Mouse (Mus musculus): ENCODE data around the gene Yif1b. TPM values are rescaled to one million over a fixed set of nuclear protein-coding genes. Genes with fewer than 3 reads are reported as not detected.
A peak's percentile ranks its signal among the peaks of the same experiment; 100 is the strongest.

Gene Yif1b
- polyA plus RNA-seq, 1 experiment from 2014 or later = 79.0 TPM

GRCm38 (mm10) chr7:29270445-29270844, 32.3 kb downstream of the Yif1b start:
- no peak for ATAC-seq (ENCODE audit: low FRiP score)
- Histone ChIP-seq H3K36me3 (no peaks in the 10 kb centered on the region), H3K4me3 (no peak overlapping the region), H3K4me2 (no peak overlapping the region), H3K27ac (no peak overlapping the region), H3K27me3 (no peaks in the 10 kb centered on the region), H3K4me1 (replicated peaks) (no peaks in the 10 kb centered on the region), H3K9ac (no peak overlapping the region), H3K9me3 (no peaks in the 10 kb centered on the region)
- 91% methylated on average over 4 of the region's 4 CpGs for WGBS

GRCm38 (mm10) chr7:29271687-29272465, 33.7 kb downstream of the Yif1b start:
- Histone ChIP-seq H3K36me3 (no peaks in the 10 kb centered on the region), H3K9ac (no peak overlapping the region), H3K9me3 (no peaks in the 10 kb centered on the region), H3K27me3 (no peaks in the 10 kb centered on the region), H3K4me3 (no peak overlapping the region), H3K4me1 (replicated peaks) (no peaks in the 10 kb centered on the region), H3K4me2 (no peak overlapping the region), H3K27ac (no peak overlapping the region)
- WGBS = 85% methylated on average over 8 of the region's 8 CpGs
- ATAC-seq (ENCODE audit: low FRiP score) = no peak

- Histone ChIP-seq H3K36me3 (no peaks in the 10 kb centered on the region), H3K27me3 (peaks cover 27% of the 10 kb centered on the region), H3K4me1 (replicated peaks) (peaks cover 13% of the 10 kb centered on the region), H3K4me2 (no peak overlapping the region), H3K9me3 (no peaks in the 10 kb centered on the region), H3K27ac (no peak overlapping the region), H3K4me3 (no peak overlapping the region), H3K9ac (no peak overlapping the region)
- whole genome bisulfite sequencing = 78% methylated on average over 5 of the region's 5 CpGs
- no peak for ATAC-seq (ENCODE audit: low FRiP score)
These were observed 38.6 kb downstream of the Yif1b start for GRCm38 (mm10) chr7:29276715-29277114.

GRCm38 (mm10) chr7:29277510-29277909, 39.4 kb downstream of the Yif1b start:
- Histone ChIP-seq H3K4me3 (no peak overlapping the region), H3K27me3 (peaks cover 35% of the 10 kb centered on the region), H3K4me2 (no peak overlapping the region), H3K4me1 (replicated peaks) (peaks cover 18% of the 10 kb centered on the region), H3K9ac (no peak overlapping the region), H3K27ac (no peak overlapping the region), H3K36me3 (no peaks in the 10 kb centered on the region), H3K9me3 (no peaks in the 10 kb centered on the region)
- ATAC-seq (ENCODE audit: low FRiP score) = no peak
- WGBS = 92% methylated on average over 4 of the region's 4 CpGs

- ATAC-seq (ENCODE audit: low FRiP score) = no peak
- peaks cover 18% of the 10 kb centered on the region for H3K4me1 ChIP-seq (replicated peaks)
These were observed 41.1 kb downstream of the Yif1b start for GRCm38 (mm10) chr7:29279261-29279660.

GRCm38 (mm10) chr7:29279924-29280323, 41.8 kb downstream of the Yif1b start:
- Histone ChIP-seq H3K9ac (no peak overlapping the region), H3K27me3 (peaks cover 56% of the 10 kb centered on the region), H3K9me3 (no peaks in the 10 kb centered on the region), H3K4me1 (replicated peaks) (peaks cover 18% of the 10 kb centered on the region), H3K4me2 (no peak overlapping the region), H3K36me3 (no peaks in the 10 kb centered on the region), H3K27ac (no peak overlapping the region), H3K4me3 (no peak overlapping the region)
- no peak for ATAC-seq (ENCODE audit: low FRiP score)
- 84% methylated on average over 8 of the region's 8 CpGs for WGBS

More at GRCm38 (mm10) chr7:29279261-29279660, 41.1 kb downstream of the Yif1b start:
- no peaks in the 10 kb centered on the region for H3K9me3 ChIP-seq
- H3K27me3 ChIP-seq = peaks cover 49% of the 10 kb centered on the region
- no peak overlapping the region for H3K4me3 ChIP-seq
- H3K9ac ChIP-seq = no peak overlapping the region
- no peaks in the 10 kb centered on the region for H3K36me3 ChIP-seq
- H3K27ac ChIP-seq = no peak overlapping the region
- no peak overlapping the region for H3K4me2 ChIP-seq

- H3K9ac ChIP-seq = peak overlapping the region; percentile 76; the same call in 1 of the 2 replicates
- WGBS = 15% methylated on average over 13 of the region's 13 CpGs
These were observed 42.7 kb downstream of the Yif1b start for GRCm38 (mm10) chr7:29280801-29281200.

GRCm38 (mm10) chr7:29281201-29282073, 43.3 kb downstream of the Yif1b start, which contains the start of gene Spint2:
TSS of gene Spint2 (minus strand) at chr7:29281912.
- Histone ChIP-seq H3K4me1 (replicated peaks) (peaks cover 18% of the 10 kb centered on the region), H3K36me3 (no peaks in the 10 kb centered on the region), H3K9ac (peak within 1 kb of the TSS; percentile 76), H3K27me3 (peaks cover 66% of the 10 kb centered on the region), H3K27ac (no peak within 1 kb of the TSS), H3K4me2 (peak within 1 kb of the TSS; percentile 95), H3K4me3 (peak within 1 kb of the TSS; percentile 60), H3K9me3 (no peaks in the 10 kb centered on the region)
- under 1% methylated on average over 80 of the region's 80 CpGs for WGBS
- ATAC-seq (ENCODE audit: low FRiP score) = peak; percentile 75

More at GRCm38 (mm10) chr7:29280801-29281200, 42.7 kb downstream of the Yif1b start:
- Histone ChIP-seq H3K4me1 (replicated peaks) (peaks cover 18% of the 10 kb centered on the region), H3K27ac (no peak overlapping the region), H3K27me3 (peaks cover 61% of the 10 kb centered on the region), H3K9me3 (no peaks in the 10 kb centered on the region), H3K4me2 (peak overlapping the region; percentile 95), H3K36me3 (no peaks in the 10 kb centered on the region), H3K4me3 (peak overlapping the region; percentile 60)
- no peak for ATAC-seq (ENCODE audit: low FRiP score)

- H3K4me1 ChIP-seq (replicated peaks) = peaks cover 18% of the 10 kb centered on the region
- peaks cover 67% of the 10 kb centered on the region for H3K27me3 ChIP-seq
- H3K4me3 ChIP-seq = peak overlapping the region; percentile 60
- peak; percentile 34; the same call in 1 of the 2 replicates for ATAC-seq (ENCODE audit: low FRiP score)
- peak overlapping the region; percentile 76 for H3K9ac ChIP-seq
- H3K27ac ChIP-seq = no peak overlapping the region
- 10% methylated on average over 21 of the region's 21 CpGs for WGBS
- no peaks in the 10 kb centered on the region for H3K36me3 ChIP-seq
- no peaks in the 10 kb centered on the region for H3K9me3 ChIP-seq
- peak overlapping the region; percentile 95 for H3K4me2 ChIP-seq
These were observed 44.0 kb downstream of the Yif1b start for GRCm38 (mm10) chr7:29282074-29282554.

GRCm38 (mm10) chr7:29283876-29284275, 45.7 kb downstream of the Yif1b start:
- 80% methylated on average over 4 of the region's 4 CpGs for WGBS
- H3K4me3 ChIP-seq = no peak overlapping the region
- H3K4me2 ChIP-seq = no peak overlapping the region
- H3K36me3 ChIP-seq = no peaks in the 10 kb centered on the region
- no peak overlapping the region for H3K9ac ChIP-seq
- no peak for ATAC-seq (ENCODE audit: low FRiP score)
- H3K27me3 ChIP-seq = peaks cover 75% of the 10 kb centered on the region
- no peak overlapping the region for H3K27ac ChIP-seq
- no peaks in the 10 kb centered on the region for H3K9me3 ChIP-seq
- peaks cover 22% of the 10 kb centered on the region for H3K4me1 ChIP-seq (replicated peaks)

GRCm38 (mm10) chr7:29284523-29284922, 46.4 kb downstream of the Yif1b start:
- H3K27ac ChIP-seq = no peak overlapping the region
- no peak overlapping the region for H3K9ac ChIP-seq
- no peak overlapping the region for H3K4me3 ChIP-seq
- peaks cover 29% of the 10 kb centered on the region for H3K4me1 ChIP-seq (replicated peaks)
- no peak for ATAC-seq (ENCODE audit: low FRiP score)
- H3K9me3 ChIP-seq = no peaks in the 10 kb centered on the region
- no peak overlapping the region for H3K4me2 ChIP-seq
- no peaks in the 10 kb centered on the region for H3K36me3 ChIP-seq
- H3K27me3 ChIP-seq = peaks cover 74% of the 10 kb centered on the region
- 93% methylated on average over 6 of the region's 6 CpGs for WGBS

GRCm38 (mm10) chr7:29287481-29287880, 49.4 kb downstream of the Yif1b start:
- Histone ChIP-seq H3K27ac (no peak overlapping the region), H3K9ac (no peak overlapping the region), H3K4me3 (no peak overlapping the region), H3K9me3 (no peaks in the 10 kb centered on the region), H3K36me3 (no peaks in the 10 kb centered on the region), H3K4me2 (no peak overlapping the region), H3K27me3 (peaks cover 51% of the 10 kb centered on the region), H3K4me1 (replicated peaks) (peaks cover 36% of the 10 kb centered on the region)
- 87% methylated on average over 7 of the region's 7 CpGs for WGBS
- ATAC-seq (ENCODE audit: low FRiP score) = no peak

All from hindbrain, embryonic 13.5 days (tissue).